Mouse (Mus musculus): Measurements from ENCODE around the gene Hspa2.

Gene Hspa2

DNA sequence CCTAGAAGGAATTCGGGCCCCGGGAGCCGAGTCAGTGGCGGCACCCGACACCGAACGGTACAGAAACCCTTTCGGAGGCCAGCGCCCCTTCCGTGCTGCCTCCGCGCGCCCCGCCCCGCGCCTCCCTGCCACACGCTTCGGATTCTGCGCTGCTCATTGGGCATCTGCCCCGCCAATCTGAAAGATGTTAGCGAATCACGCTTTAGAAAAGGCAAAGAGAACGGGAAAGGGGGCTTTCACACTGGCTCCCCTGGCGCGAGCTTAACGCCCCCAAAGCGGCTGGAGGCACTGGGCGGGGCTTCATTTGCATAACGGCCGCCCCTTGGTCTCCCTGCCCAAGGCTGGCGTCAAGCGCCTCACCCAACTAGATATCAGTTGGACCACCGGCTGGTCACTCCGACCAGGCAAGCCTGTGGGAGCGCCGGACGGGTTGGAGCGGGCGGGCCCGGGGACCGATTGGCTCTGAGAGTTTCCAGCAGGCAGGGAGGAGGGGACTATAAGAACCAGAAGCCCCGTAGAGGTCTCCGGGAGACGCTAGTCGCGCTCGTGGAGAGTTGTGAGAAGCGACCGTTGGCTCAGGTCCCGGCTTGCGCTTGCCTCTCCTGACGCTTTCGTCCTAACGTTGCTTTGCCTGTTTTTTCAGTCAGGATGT, at the start of gene Hspa2:
TSS of gene Hspa2 (plus strand) at position 291 of the 652 bp plus-strand sequence.
- DNase-seq, result peak; percentile 100

DNA sequence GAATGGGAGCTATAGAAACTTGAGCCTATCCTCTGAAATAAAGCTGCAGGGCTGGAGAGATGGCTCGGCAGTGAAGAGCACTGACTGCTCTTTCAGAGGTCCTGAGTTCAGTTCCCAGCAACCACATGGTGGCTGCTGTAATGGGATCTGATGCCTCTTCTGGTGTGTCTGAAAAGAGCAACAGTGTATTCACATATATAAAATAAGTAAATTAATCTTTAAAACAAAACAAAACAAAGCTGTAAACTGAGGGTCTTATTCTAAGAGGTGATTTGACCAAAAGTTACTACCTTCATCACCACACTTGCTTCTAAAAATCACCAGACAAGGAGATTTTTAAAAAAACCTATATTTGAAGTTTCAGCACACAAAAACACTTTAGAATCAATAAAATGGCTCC, 43.1 kb upstream of the Hspa2 start:
- no peak for DNase-seq

GRCm38 (mm10) chr12:76361405-76362302, 42.3 kb upstream of the Hspa2 start:
- no peak for DNase-seq

GRCm38 (mm10) chr12:76362303-76362676, 41.7 kb upstream of the Hspa2 start:
- DNase-seq, result no peak

DNA sequence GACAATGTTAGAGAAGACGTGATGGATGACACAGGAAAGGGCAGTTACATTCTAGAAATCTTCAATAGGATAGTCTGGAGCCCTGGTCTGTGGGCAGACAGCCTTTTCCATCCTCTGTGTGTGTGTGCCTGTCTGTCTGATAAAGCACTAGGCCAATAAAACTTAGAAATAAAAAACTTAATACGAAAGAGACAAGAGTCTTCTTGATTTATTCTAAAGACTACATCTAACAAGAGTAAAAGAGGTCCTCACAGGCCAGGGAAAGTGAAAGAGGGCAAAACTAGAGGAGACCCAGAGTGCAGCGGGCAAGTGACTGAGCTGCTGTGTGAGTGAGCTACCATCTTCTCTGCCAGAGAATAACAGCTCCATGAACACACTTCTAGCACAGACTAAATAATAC, 37.7 kb upstream of the Hspa2 start:
- no peak for DNase-seq

DNA sequence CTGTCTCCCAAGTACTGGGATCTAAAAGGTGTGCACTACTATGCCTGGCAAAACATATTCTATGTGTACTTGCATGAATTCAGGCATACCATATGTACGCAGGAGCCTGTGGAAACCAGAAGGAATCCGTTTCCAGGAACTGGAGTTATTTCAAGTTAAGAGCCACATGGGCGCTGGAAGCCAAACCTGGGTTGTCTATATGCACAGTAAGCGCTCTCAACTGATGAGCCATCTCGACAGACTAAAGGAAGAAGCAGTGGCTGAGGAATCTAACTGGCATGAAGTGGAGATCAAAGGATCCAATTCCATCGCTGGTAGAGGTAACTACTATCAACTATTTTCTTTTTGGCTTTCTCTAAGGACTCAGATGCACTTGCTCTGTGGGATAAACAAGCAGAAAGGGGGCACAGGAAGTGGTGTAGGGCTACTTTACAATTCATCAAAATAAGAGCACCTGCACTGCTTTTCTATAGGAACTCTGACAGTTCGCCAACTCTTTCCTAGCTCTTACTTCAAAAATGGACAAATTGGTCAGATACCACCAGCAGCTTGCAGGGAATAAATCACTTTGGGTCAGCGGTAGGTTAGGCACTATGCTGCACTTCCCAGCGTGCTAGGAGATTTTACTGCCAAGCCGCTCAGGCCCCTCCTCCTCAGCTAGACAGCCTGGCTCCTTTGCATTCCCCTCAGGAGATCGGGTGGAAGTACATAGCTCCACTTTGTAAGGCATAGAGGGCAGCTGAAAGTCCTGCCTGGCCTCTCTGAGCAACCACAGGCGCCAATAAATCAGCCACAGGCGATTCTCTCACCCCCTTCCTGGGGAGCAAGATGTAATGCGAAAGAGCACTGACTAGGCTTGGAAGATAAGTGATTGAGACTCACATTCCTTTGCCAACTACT, 36.6 kb upstream of the Hspa2 start:
- DNase-seq, result no peak

GRCm38 (mm10) chr12:76368201-76368789, 35.7 kb upstream of the Hspa2 start:
- DNase-seq, result no peak

DNA sequence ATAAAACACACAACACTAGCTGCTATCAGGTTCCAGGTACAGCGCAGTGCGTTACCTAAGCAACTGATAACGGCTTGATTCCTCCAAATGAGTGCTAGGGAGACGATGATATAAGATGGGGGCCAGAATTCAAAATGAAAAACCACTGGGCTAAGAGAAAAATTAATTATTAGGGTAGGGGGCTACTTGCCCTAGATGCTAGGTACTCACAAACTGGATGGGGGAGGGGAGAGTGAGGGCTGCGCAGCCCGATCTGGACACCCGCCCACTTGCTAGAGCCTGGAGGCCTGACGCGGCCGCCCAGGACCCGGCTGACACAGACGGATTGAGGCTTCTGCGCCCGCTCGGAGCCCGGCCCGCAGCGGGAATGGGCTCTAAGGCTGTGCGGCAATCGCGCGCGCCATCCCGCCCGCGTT, 35.2 kb upstream of the Hspa2 start:
- peak; percentile 46 for DNase-seq

DNA sequence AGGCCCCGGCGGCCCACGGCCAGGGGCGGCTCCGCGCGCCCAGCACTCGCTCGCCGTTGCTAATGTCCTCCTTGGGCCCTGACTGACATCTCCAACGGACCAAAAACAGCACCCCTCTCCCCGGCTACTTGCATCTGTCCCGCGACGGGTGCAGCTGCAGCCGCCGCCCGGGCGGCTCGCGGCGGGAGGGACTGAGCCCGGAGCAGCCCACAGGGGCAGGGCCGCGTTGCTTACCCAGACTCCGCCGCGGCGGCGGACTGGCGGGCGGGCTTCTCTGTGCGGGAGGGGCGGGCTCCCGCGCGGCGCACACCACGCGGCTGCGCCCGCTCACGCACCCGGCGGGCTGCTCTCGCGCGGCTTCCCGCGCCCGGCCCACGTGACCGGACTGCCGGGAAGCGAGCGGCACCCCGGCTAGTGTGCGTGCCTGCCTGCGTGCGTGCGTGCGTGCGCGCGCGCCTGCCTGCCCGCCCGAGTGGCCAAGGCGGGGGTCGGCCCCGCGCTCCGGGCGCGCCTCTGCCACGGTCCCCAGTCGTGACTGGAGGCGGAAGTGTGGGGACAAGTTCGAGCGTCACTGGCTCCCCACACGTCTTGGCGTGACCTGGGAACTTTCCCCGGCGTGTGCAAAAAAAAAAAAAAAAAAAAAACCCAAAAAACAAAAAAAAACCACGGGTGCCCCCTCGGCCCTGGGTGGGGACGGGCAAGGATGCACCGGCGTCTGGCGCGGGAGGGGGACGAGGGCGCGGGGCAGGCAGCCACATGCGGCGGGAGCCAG, 34.6 kb upstream of the Hspa2 start, which contains the start of gene Zbtb25:
TSS of gene Zbtb25 (minus strand) at position 397 of the 772 bp plus-strand sequence.
- peak; percentile 80 for DNase-seq

GRCm38 (mm10) chr12:76369978-76370830, 33.8 kb upstream of the Hspa2 start, which contains the start of gene Zbtb1:
Zbtb1 (plus strand) TSS chr12:76370266.
- peak; percentile 80 for DNase-seq

GRCm38 (mm10) chr12:76370831-76371571, 33.0 kb upstream of the Hspa2 start:
- DNase-seq, result peak; percentile 80

DNA sequence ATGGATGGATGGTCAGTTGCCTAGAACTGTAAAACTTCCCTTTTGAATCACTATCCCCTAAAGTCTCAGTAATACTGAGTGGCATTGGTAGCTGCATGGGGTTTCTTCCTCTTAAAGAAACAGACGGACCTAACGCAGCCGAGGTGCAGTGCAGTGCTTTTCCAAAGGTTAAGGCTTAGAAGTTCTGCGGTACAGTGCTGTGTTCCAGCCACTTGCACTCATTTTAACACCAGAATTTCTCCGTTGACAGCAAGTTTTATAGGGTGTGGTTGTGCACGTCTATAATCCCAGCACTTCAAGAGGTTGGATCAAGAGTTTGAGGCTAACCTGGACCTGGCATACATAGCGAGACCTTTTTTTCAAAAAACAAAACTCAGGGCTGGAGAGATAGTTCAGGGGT, 31.9 kb upstream of the Hspa2 start:
- no peak for DNase-seq

DNA sequence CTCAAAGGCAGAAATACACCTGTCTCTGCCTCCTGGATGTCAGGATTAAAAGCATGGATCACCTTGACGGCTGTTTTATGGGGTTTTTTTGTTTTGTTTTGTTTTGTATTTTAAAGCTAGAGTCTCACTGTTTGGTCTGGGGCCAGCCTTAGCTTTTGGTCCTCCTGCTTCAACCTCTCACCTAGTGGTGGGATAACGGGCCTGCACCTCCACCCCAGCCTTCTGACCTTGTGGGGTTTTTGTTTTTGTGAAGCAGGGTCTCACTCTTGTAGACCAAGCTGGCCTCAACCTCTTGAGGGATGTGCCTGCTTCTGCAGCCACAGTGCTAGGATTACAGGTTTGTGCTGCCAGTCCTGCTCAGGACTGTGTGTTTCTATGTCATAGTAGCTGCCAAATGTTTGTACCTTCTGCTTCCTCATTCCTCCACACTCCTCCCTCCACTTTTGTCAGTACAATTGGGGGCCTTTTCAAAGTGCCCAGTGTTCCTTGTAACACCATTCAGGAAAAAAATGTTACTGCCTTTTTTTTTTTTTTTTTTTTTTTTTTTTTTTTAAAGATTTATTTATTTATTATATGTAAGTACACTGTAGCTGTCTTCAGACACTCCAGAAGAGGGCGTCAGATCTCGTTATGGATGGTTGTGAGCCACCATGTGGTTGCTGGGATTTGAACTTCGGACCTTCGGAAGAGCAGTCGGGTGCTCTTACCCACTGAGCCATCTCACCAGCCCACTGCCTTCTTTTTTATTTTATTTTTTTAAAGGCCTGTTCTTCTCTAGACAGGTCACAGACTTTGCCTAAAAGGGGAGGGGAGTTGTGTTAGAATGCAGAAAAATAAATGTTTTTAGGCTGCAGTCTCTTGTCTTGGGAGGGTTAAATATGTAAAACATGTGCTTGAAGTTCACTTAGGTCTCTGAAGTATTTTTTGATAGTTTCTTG, 30.8 kb upstream of the Hspa2 start:
- no peak for DNase-seq

GRCm38 (mm10) chr12:76373991-76374390, 30.0 kb upstream of the Hspa2 start:
- no peak for DNase-seq

DNA sequence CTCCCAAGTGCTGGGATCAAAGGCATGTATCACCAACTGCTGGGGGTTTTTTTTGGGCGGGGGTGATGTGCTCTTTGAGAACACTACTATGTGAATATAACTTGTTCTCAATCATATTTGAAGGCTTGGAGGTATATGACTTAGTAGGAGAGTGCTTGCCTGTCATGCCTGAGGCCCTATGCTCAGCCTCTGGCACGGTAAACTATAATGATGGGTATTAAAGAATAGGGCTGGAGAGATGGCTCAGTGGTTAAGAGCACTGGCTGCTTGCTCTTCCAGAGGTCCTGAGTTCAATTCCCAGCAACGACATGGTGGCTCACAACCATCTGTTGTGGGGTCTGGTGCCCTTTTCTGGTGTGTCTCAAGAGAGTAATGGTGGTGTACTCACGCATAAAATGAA, 29.1 kb upstream of the Hspa2 start:
- no peak for DNase-seq

DNA sequence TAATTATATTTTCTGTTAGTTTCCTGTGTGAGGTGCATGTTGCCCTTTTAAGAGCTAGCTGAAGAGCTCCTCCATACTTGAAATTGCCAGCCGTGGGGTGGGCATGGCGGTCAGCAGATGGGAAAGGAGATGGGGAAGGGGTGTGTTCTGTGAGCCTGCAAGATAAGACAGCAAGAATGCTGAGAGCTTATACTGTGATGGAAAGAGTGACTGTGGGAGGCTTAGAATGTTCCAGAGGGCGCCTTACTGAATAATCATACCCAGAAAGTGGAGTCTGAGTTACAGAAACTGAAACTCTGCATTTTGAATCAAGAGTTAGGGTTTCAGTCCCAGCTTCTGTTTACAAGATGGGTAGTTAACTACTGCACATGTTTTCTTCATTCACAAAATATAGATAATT, 28.5 kb upstream of the Hspa2 start:
- DNase-seq, result no peak

- peak; percentile 72 for DNase-seq
Observed at GRCm38 (mm10) chr12:76376649-76377048, 27.3 kb upstream of the Hspa2 start.

GRCm38 (mm10) chr12:76377059-76377458, 26.9 kb upstream of the Hspa2 start:
- DNase-seq, result peak; percentile 32

DNA sequence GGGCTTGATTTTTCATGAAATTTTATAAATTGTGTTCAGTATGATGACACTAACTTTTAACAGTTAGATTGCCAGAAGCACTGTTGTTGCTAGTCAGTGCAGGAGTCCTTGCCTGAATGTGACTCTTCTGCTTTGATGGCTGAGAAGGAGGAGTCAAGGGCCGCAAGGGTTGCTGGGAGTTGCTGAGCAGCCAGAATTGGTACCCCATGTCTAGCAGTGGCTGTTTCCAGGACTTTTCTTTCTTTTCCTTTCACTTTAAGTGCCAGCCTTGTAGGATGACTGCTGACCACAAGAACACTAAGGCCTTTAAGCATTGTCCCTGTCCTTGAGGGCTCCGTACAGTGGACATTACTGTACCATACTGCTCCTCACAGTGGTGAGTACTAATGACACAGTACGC, 26.2 kb upstream of the Hspa2 start:
- DNase-seq, result no peak
